Mouse (Mus musculus): ENCODE data around the gene Cxcl16. TPM values are rescaled to one million over a fixed set of nuclear protein-coding genes. Genes with fewer than 3 reads are reported as not detected.

The Cxcl16 gene
- polyA plus RNA-seq, 1 experiment from 2014 or later = 17.6 TPM

DNA sequence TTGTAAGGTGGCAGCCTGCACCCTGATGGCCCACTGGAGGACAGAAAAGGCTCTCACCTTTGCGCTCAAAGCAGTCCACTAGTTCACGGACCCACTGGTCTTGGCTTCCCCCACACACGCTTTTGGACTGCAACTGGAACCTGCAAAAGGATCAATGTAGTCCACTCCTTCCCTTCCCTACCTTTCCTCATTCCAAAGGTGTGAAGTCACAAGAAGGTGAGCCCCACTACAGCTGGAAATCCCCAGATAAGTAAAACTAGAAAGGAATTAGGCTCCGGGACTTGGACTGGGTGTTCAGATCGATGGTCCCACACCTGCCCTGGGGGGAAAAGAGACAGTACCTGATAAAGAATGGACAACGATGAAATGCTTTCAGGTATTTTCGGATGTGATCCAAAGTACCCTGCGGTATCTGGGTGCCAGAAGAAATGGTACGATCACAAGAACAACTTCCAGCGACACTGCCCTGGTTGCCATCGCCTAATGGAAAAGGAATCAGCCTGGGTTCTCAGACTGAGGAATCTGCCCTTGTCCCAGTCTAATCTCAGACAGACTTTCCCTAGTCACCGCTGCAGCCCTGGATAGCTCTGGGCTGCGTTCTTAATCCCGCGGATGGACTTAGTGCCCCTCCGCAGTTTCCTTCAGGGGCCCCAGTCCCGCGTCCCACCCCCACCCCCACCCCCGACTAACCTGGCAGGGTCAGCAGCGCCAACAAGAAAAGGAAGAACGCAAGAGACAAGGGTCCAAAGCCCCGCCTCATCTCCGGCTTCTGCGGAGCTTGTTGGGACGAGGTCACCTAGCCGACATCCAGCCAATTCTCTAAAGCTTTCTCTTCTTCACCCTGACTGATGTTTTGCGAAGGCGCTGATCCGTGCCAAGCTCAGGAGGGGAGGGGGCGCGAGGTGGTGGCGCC lies 840 bp downstream of the Cxcl16 start, which contains the start of gene Zmynd15:
Gene Zmynd15, plus strand, starts transcription at position 746 of the 913 bp plus-strand sequence.
- H3K27me3 ChIP-seq (ENCODE audit: insufficient read depth, low read length) = no peaks in the 10 kb centered on the region; the same call in 1 of the 2 replicates
- 16% methylated on average over 32 of the region's 32 CpGs for WGBS
- peak; percentile 45 for DNase-seq (ENCODE audit: low spot score)
- 0 out of 2 replicates have a peak, but pooled peaks cover 6% of the 10 kb centered on the region for H3K36me3 ChIP-seq (ENCODE audit: insufficient read depth, low read length)
- ATAC-seq (replicated peaks; ENCODE audit: low FRiP score, low read depth) = no peak
- H3K9me3 ChIP-seq (replicated peaks; ENCODE audit: low read length) = no peaks in the 10 kb centered on the region
- peak within 1 kb of the TSS; percentile 82 for H3K4me2 ChIP-seq (ENCODE audit: low read length)
- H3K9ac ChIP-seq (ENCODE audit: low read depth, low read length) = peak within 1 kb of the TSS; percentile 61
- peak within 1 kb of the TSS; percentile 54 for H3K4me3 ChIP-seq (replicated peaks; ENCODE audit: low read depth, low read length)
- H3K27ac ChIP-seq = no peak within 1 kb of the TSS
- 0 out of 2 replicates have a peak, but pooled peaks cover 5% of the 10 kb centered on the region for H3K4me1 ChIP-seq (replicated peaks; ENCODE audit: insufficient read depth, low read length)
- TF ChIP-seq CTCF (IDR thresholded peaks at IDR 0.05; ENCODE audit: low read depth) = no peak

DNA sequence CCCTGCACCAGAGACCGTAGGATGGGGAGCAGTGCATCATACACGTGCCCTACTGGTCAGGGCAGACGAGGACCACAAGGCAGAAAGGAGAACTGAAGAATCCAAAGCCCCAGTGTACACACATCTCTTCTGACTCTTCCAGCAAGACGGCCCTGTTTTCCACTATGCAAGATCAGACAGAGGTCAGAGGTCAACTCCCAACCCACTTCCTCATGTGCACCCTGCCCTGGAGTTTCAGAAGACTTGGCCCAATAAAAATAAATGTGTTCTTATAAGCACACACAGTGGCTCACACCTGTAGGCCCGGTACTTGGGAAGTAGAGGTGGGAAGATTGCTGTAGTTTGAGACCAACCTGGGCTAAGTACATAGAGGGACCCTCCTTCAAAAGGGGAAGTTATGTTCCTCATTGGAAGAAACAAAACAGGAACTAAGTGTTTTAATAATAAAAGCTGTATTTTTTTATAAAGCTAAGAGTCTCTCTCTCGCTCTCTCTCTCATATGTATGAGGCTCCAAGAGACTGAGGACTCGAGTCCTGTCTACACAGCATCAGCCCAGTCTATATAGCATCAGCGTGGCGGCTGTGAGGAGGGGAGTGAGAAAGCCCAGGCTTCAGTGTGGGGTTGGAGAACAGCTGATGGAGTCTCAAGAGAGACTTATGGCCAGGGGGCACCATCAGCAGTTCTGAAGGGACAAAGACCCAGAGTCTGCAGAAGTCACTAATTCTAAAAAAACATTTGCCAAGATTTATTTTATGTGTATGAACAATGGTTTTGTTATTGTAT lies 6.3 kb downstream of the Cxcl16 start:
- H3K4me1 ChIP-seq (replicated peaks; ENCODE audit: insufficient read depth, low read length) = no peaks in the 10 kb centered on the region
- no peak overlapping the region for H3K4me2 ChIP-seq (ENCODE audit: low read length)
- no peak overlapping the region for H3K27ac ChIP-seq
- 89% methylated on average over 9 of the region's 9 CpGs for WGBS
- H3K36me3 ChIP-seq (ENCODE audit: insufficient read depth, low read length) = 0 out of 2 replicates have a peak, but pooled peaks cover 6% of the 10 kb centered on the region
- ATAC-seq (replicated peaks; ENCODE audit: low FRiP score, low read depth) (no peak), DNase-seq (ENCODE audit: low spot score) (no peak)
- H3K9ac ChIP-seq (ENCODE audit: low read depth, low read length) = no peak overlapping the region
- H3K27me3 ChIP-seq (ENCODE audit: insufficient read depth, low read length) = no peaks in the 10 kb centered on the region
- H3K4me3 ChIP-seq (replicated peaks; ENCODE audit: low read depth, low read length) = no peak overlapping the region
- TF ChIP-seq CTCF (IDR thresholded peaks at IDR 0.05; ENCODE audit: low read depth) = no peak
- H3K9me3 ChIP-seq (replicated peaks; ENCODE audit: low read length) = no peaks in the 10 kb centered on the region

DNA sequence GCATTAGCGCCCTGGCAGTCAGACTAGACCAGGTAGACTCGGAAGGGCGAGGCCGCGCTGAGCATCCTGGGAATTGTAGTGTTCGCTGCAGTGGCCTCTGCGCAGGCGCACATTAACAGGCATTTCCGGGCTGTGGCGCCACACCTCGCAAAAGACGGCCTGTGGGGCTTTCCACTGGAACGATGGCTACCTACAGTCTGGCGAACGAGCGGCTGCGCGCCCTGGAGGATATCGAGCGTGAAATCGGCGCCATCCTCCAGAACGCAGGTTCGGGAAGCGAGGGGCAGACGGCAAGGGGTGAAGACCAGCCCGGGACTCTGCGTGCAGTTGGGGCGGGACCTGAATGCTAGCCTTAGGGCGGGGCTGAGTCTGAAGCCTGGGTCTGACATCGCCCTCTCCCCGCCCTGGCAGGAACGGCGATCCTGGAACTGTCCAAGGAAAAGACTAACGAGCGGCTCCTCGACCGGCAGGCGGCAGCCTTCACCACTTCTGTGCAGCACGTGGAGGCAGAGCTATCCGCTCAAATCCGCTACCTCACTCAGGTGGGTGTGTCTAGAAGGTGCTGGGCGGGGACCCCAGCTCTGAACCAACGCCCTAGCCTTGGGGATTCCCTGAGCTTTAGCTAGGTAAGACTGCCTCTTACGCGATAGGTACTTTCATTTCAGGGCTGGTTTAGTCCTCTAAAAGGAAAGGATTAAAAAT lies 7.8 kb downstream of the Cxcl16 start, which contains the start of gene Med11:
Gene Med11, plus strand, starts transcription at position 123 of the 702 bp plus-strand sequence.
- peak; percentile 99 for DNase-seq (ENCODE audit: low spot score)
- Histone ChIP-seq H3K4me2 (ENCODE audit: low read length) (peak within 1 kb of the TSS; percentile 66), H3K36me3 (ENCODE audit: insufficient read depth, low read length) (0 out of 2 replicates have a peak, but pooled peaks cover 6% of the 10 kb centered on the region), H3K27me3 (ENCODE audit: insufficient read depth, low read length) (no peaks in the 10 kb centered on the region), H3K9ac (ENCODE audit: low read depth, low read length) (peak within 1 kb of the TSS; percentile 66), H3K9me3 (replicated peaks; ENCODE audit: low read length) (no peaks in the 10 kb centered on the region), H3K27ac (peak within 1 kb of the TSS; percentile 93), H3K4me3 (replicated peaks; ENCODE audit: low read depth, low read length) (peak within 1 kb of the TSS; percentile 50), H3K4me1 (replicated peaks; ENCODE audit: insufficient read depth, low read length) (no peaks in the 10 kb centered on the region)
- ATAC-seq (replicated peaks; ENCODE audit: low FRiP score, low read depth) = peak; percentile 97
- TF ChIP-seq CTCF (IDR thresholded peaks at IDR 0.05; ENCODE audit: low read depth) = peak; percentile 98
- under 1% methylated on average over 46 of the region's 46 CpGs for WGBS

DNA sequence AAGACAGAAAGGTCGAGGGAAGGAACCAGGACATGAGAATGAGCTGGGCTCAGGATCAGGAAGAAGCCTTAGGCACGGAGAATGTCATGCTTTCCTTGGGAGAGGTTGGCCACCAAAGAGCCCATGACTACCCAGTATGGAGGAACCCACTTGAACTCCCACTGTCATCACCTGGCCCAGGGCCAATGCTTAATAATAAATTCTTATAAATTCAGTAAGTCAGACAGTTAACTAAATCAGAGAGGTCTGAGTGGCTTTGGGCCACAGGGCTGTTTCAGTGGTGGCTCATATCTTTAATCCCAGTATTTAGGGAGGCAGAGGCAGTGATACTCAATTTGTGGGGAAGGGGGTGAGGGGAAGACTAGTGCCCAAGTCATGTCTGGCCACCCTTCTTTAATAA lies 8.9 kb downstream of the Cxcl16 start:
- Histone ChIP-seq H3K4me2 (ENCODE audit: low read length) (no peak overlapping the region), H3K9ac (ENCODE audit: low read depth, low read length) (no peak overlapping the region), H3K27me3 (ENCODE audit: insufficient read depth, low read length) (no peaks in the 10 kb centered on the region), H3K4me3 (replicated peaks; ENCODE audit: low read depth, low read length) (no peak overlapping the region), H3K9me3 (replicated peaks; ENCODE audit: low read length) (no peaks in the 10 kb centered on the region), H3K4me1 (replicated peaks; ENCODE audit: insufficient read depth, low read length) (no peaks in the 10 kb centered on the region), H3K36me3 (ENCODE audit: insufficient read depth, low read length) (0 out of 2 replicates have a peak, but pooled peaks cover 6% of the 10 kb centered on the region), H3K27ac (no peak overlapping the region)
- no peak for ATAC-seq (replicated peaks; ENCODE audit: low FRiP score, low read depth)
- 76% methylated on average over 2 of the region's 2 CpGs for WGBS
- DNase-seq (ENCODE audit: low spot score) = no peak
- TF ChIP-seq CTCF (IDR thresholded peaks at IDR 0.05; ENCODE audit: low read depth) = no peak

DNA sequence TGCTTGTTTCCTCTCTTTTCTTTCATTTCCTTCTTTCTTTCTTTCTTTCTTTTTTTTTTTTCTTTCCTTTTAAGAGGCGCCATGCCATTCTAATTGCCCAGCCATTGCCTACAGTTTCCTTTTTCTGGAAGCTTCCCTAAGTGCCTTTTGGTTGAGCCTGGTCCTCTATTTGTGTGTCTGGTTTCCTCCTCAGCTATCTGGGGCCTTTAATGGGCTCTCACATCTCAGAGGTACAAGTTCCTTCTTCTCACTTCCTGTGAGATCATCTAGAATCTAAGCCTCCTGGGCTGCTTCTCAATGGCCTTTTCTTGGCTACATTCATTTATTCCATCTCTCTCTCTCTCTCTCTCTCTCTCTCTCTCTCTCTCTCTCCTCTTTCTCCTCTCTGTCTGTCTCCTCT lies 12.4 kb downstream of the Cxcl16 start:
- no peak overlapping the region for H3K4me3 ChIP-seq (replicated peaks; ENCODE audit: low read depth, low read length)
- TF ChIP-seq CTCF (IDR thresholded peaks at IDR 0.05; ENCODE audit: low read depth) = no peak
- DNase-seq (ENCODE audit: low spot score) (no peak), ATAC-seq (replicated peaks; ENCODE audit: low FRiP score, low read depth) (no peak)
- H3K27me3 ChIP-seq (ENCODE audit: insufficient read depth, low read length) = no peaks in the 10 kb centered on the region
- no peaks in the 10 kb centered on the region for H3K36me3 ChIP-seq (ENCODE audit: insufficient read depth, low read length)
- H3K4me1 ChIP-seq (replicated peaks; ENCODE audit: insufficient read depth, low read length) = no peaks in the 10 kb centered on the region
- no peaks in the 10 kb centered on the region for H3K9me3 ChIP-seq (replicated peaks; ENCODE audit: low read length)
- H3K27ac ChIP-seq = no peak overlapping the region
- H3K4me2 ChIP-seq (ENCODE audit: low read length) = no peak overlapping the region
- H3K9ac ChIP-seq (ENCODE audit: low read depth, low read length) = no peak overlapping the region
- WGBS = 94% methylated on average over 1 of the region's 1 CpGs

Data from kidney, postnatal 0 days (tissue).